Mouse (Mus musculus) C2C12 (cell line): ENCODE results near the gene Tmem40. TPM values are rescaled to one million over a fixed set of nuclear protein-coding genes. Genes with fewer than 3 reads are reported as not detected.

Source experiments
- H3K27me3 ChIP-seq: one replicate; pipeline ENCODE4 v1.6.1; 2011; ENCODE audit not compliant: control insufficient read depth, insufficient read depth, insufficient read length
- H3K36me3 ChIP-seq: one replicate; pipeline ENCODE4 v1.6.1; 2011; ENCODE audit not compliant: control insufficient read depth, insufficient read depth
- H3K4me3 ChIP-seq: one replicate; pipeline ENCODE4 v1.5.1; 2011; ENCODE audit warnings: mild to moderate bottlenecking, control low read depth; ENCODE audit not compliant: poor library complexity, insufficient read depth, severe bottlenecking
- H3K79me2 ChIP-seq: one replicate; pipeline ENCODE4 v1.6.1; 2011; ENCODE audit not compliant: control insufficient read depth, insufficient read depth
- H3K79me3 ChIP-seq: one replicate; pipeline ENCODE4 v1.6.1; 2011; ENCODE audit warnings: low read depth, control low read depth
- H3ac ChIP-seq: one replicate; pipeline ENCODE3; 2011; ENCODE audit warnings: low read depth; ENCODE audit not compliant: control insufficient read depth, insufficient read length
- CEBPB ChIP-seq: IDR thresholded peaks from one replicate; pipeline ENCODE4 v1.6.1; 2011; ENCODE audit warnings: low read depth, mild to moderate bottlenecking, control low read depth, moderate library complexity
- CTCF ChIP-seq: IDR thresholded peaks from one replicate; pipeline ENCODE4 v1.5.1; 2011; ENCODE audit not compliant: control insufficient read depth, insufficient read depth, insufficient read length
- FOSL1 ChIP-seq: IDR thresholded peaks from one replicate; pipeline ENCODE4 v1.8.0; 2011; ENCODE audit warnings: mild to moderate bottlenecking, low read length; ENCODE audit not compliant: poor library complexity, insufficient read depth, severe bottlenecking
- MAX ChIP-seq: IDR thresholded peaks from one replicate; pipeline ENCODE4 v1.6.1; 2011; ENCODE audit warnings: mild to moderate bottlenecking, control low read depth
- MYOD1 ChIP-seq: IDR thresholded peaks from one replicate; pipeline ENCODE4 v1.6.1; 2011; ENCODE audit warnings: low read depth; ENCODE audit not compliant: control insufficient read depth, insufficient read length
- MYOG ChIP-seq: IDR thresholded peaks from one replicate; pipeline ENCODE4 v1.6.1; 2011; ENCODE audit not compliant: control insufficient read depth, insufficient read length; ENCODE audit errors: extremely low read depth
- USF1 ChIP-seq: IDR thresholded peaks from one replicate; pipeline ENCODE4 v1.6.1; 2011; ENCODE audit warnings: low read depth, mild to moderate bottlenecking, control low read depth, moderate library complexity
- polyA plus RNA-seq: library from polyadenylated mRNA; unstranded; fragments of >200 nt; fragmentation: generic; extraction: Trizol; gene quantifications from one replicate; pipeline ENCODE4 v1.2.1, GENCODE M21; 2012; ENCODE audit warnings: missing spikeins

The Tmem40 gene
- polyA plus RNA-seq, 1 experiment = not detected

DNA sequence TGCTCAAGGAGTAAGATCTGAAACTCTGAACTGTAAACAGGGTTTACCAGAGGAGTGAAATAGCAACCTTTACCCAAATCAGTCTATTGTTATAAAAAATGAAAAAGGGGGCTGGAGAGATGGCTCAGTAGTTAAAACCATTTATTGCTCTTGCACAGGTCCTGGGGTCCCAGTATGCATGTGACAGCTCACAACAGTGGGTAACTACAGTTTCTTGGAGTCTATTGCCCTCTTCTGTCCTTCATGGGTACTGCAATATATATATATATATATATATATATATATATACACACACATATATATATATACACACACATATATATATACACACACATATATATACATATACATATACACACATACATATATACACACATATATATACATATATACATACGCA is 10.4 kb upstream of the Tmem40 start:
- no peaks in the 10 kb centered on the region for H3K79me2 ChIP-seq
- TF ChIP-seq CTCF (no peak), MYOD1 (no peak), MAX (no peak), MYOG (no peak), FOSL1 (no peak), CEBPB (no peak), USF1 (no peak)

GRCm38 (mm10) chr6:115772201-115772600 is 10.0 kb upstream of the Tmem40 start:
- H3K79me2 ChIP-seq = no peaks in the 10 kb centered on the region
- H3K27me3 ChIP-seq = no peaks in the 10 kb centered on the region
- H3ac ChIP-seq = no peak overlapping the region
- H3K4me3 ChIP-seq = no peak overlapping the region
- H3K79me3 ChIP-seq = no peaks in the 10 kb centered on the region
- no peaks in the 10 kb centered on the region for H3K36me3 ChIP-seq
- TF ChIP-seq USF1 = no peak
- no peak for TF ChIP-seq FOSL1
- no peak for TF ChIP-seq CEBPB
- no peak for TF ChIP-seq CTCF
- no peak for TF ChIP-seq MYOG
- no peak for TF ChIP-seq MYOD1
- TF ChIP-seq MAX = no peak

More for the DNA sequence above, 10.4 kb upstream of the Tmem40 start:
- Histone ChIP-seq H3K27me3 (no peaks in the 10 kb centered on the region), H3K4me3 (no peak overlapping the region), H3K79me3 (no peaks in the 10 kb centered on the region), H3K36me3 (no peaks in the 10 kb centered on the region), H3ac (no peak overlapping the region)

- TF ChIP-seq MAX = no peak
- TF ChIP-seq USF1 = no peak
- TF ChIP-seq MYOG = no peak
- no peak for TF ChIP-seq CTCF
- TF ChIP-seq FOSL1 = no peak
- no peak for TF ChIP-seq MYOD1
- no peak for TF ChIP-seq CEBPB
These were observed 8.6 kb upstream of the Tmem40 start for GRCm38 (mm10) chr6:115770852-115771251.

GRCm38 (mm10) chr6:115770059-115770670 is 8.0 kb upstream of the Tmem40 start:
- no peaks in the 10 kb centered on the region for H3K79me2 ChIP-seq
- TF ChIP-seq MYOG (no peak), FOSL1 (no peak), MYOD1 (no peak), MAX (no peak), CEBPB (no peak), USF1 (no peak), CTCF (no peak)
- no peaks in the 10 kb centered on the region for H3K27me3 ChIP-seq
- H3K79me3 ChIP-seq = no peaks in the 10 kb centered on the region
- H3ac ChIP-seq = no peak overlapping the region
- no peak overlapping the region for H3K4me3 ChIP-seq
- no peaks in the 10 kb centered on the region for H3K36me3 ChIP-seq

More at GRCm38 (mm10) chr6:115770852-115771251, 8.6 kb upstream of the Tmem40 start:
- H3K4me3 ChIP-seq = no peak overlapping the region
- no peaks in the 10 kb centered on the region for H3K36me3 ChIP-seq
- H3ac ChIP-seq = no peak overlapping the region
- no peaks in the 10 kb centered on the region for H3K79me3 ChIP-seq
- no peaks in the 10 kb centered on the region for H3K27me3 ChIP-seq
- no peaks in the 10 kb centered on the region for H3K79me2 ChIP-seq

DNA sequence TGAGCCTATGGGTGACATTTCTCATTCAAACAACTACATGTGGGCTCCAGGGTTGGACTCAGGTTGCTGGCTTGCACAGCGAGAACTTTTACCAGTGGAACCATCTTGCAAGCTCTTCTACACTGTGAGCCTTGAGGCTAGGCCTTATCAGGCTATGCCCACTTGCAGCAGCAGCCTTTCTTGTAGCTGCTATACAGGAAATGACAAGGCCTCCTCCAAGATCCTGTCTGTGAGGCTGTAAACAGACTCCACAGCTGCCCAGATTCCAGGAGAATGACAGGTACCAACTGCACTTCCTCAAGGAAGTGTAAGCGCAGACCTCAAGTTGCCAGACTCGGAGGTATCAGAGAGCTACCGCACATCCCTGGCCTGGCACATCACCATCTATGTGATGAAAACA is 6.0 kb upstream of the Tmem40 start:
- Histone ChIP-seq H3K36me3 (no peaks in the 10 kb centered on the region), H3K27me3 (no peaks in the 10 kb centered on the region), H3K79me3 (no peaks in the 10 kb centered on the region), H3ac (no peak overlapping the region), H3K4me3 (no peak overlapping the region), H3K79me2 (no peaks in the 10 kb centered on the region)
- TF ChIP-seq MYOD1 (no peak), MYOG (no peak), CTCF (no peak), USF1 (no peak), FOSL1 (no peak), MAX (no peak), CEBPB (no peak)

GRCm38 (mm10) chr6:115767357-115767756 is 5.1 kb upstream of the Tmem40 start:
- no peaks in the 10 kb centered on the region for H3K36me3 ChIP-seq
- H3K27me3 ChIP-seq = no peaks in the 10 kb centered on the region
- H3K4me3 ChIP-seq = no peak overlapping the region
- no peaks in the 10 kb centered on the region for H3K79me2 ChIP-seq
- no peaks in the 10 kb centered on the region for H3K79me3 ChIP-seq
- no peak overlapping the region for H3ac ChIP-seq
- TF ChIP-seq FOSL1 (no peak), MYOG (no peak), USF1 (no peak), MYOD1 (no peak), MAX (no peak), CTCF (no peak), CEBPB (no peak)
